Mouse (Mus musculus): ENCODE measurements at regions not wholly inside any gene's neighbourhood (a gene's known extent, or its start where the extent isn't known, plus 50 kb on each side); places are given as distances from the start of the nearest gene placed in this dataset.
A peak's percentile ranks its signal among the peaks of the same experiment; 100 is the strongest.

DNA sequence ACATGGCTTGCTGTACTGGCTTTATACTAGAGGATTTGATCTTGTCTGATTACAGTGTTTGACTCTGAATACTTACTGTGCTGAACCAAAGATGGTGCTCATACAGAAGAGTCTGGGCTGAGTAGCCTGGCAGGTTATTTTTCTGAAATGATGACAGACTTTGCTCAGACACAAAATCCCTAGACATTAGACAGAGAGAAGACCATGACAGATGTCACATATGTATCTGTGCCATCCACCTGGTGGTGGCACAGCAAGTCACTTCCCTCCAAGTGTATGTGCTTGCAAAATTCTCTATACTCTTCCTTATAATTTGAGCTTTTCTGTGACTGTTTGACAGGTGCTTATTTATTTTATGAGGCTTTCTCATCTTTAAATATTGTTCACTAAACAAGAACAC is 80.7 kb downstream of the Gm7361 start:
- no peak for DNase-seq (ENCODE audit: low read depth, low spot score)

GRCm38 (mm10) chr5:26339266-26339665 is 81.8 kb downstream of the Gm7361 start:
- no peak for DNase-seq (ENCODE audit: low read depth, low spot score)

- DNase-seq (ENCODE audit: low read depth, low spot score), result no peak
These were observed 97.7 kb downstream of the Gm7361 start for GRCm38 (mm10) chr5:26355156-26355555.

DNA sequence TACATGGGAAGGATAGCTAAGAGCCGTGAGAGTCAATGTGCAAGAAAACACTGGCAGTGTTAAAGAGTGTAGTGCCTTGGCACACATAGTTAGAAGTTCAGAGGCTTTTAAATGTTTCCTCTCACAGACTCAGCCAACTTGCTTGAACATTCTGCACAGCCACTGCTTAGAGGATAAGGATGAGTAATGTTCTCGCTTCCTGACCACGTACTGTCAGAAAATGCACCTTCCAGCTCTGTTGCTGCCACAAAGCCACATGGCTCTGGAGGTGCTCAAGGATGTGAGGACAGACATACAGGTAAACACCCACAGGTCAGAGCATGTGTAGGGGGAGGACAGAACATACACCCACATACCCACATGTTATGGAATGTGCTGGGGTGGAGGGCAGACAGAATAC is 101.6 kb downstream of the Gm7361 start:
- no peak for DNase-seq (ENCODE audit: low read depth, low spot score)

- no peak for DNase-seq (ENCODE audit: low read depth, low spot score)
These were observed 116.9 kb downstream of the Gm7361 start for GRCm38 (mm10) chr5:26374175-26374984.

DNA sequence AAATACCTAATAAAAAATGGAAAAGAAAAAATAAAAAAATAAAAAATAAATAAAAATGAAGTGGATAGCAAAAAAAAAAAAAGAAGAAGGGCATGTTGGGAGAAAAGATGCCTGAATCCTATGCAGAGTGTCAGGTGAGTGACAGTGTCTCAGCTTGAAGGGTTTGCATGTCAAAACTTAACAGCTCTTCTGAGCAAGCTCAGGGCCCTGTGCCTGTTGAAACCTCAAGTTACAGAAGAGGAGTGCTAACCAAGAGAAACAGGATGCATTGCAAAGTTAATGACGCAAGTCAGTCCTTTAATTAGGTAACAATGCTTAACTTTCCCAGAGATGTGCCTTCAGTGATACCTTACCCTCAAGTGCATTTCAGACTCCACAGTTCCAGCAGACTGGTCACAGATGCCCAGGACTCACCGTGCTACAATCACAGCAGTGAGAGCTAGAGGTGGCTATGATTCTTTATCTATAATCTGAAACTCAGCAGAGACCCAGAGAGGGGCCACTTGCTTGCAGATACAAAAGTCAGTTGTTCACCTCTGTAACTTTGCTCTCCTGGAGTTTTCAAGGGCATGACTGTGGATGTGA is 149.7 kb downstream of the Gm7361 start:
- DNase-seq (ENCODE audit: low read depth, low spot score), result no peak

GRCm38 (mm10) chr5:26413185-26413584 is 155.7 kb downstream of the Gm7361 start:
- no peak for DNase-seq (ENCODE audit: low read depth, low spot score)

GRCm38 (mm10) chr5:26444331-26445200 is 187.1 kb downstream of the Gm7361 start:
- DNase-seq (ENCODE audit: low read depth, low spot score), result no peak

- no peak for DNase-seq (ENCODE audit: low read depth, low spot score)
These were observed 193.8 kb downstream of the Gm7361 start for GRCm38 (mm10) chr5:26451306-26451705.

- DNase-seq (ENCODE audit: low read depth, low spot score), result no peak
These were observed 200.1 kb downstream of the Gm7361 start for GRCm38 (mm10) chr5:26457627-26458026.

- DNase-seq (ENCODE audit: low read depth, low spot score), result no peak
These were observed 209.2 kb downstream of the Gm7361 start for GRCm38 (mm10) chr5:26466666-26467065.

DNA sequence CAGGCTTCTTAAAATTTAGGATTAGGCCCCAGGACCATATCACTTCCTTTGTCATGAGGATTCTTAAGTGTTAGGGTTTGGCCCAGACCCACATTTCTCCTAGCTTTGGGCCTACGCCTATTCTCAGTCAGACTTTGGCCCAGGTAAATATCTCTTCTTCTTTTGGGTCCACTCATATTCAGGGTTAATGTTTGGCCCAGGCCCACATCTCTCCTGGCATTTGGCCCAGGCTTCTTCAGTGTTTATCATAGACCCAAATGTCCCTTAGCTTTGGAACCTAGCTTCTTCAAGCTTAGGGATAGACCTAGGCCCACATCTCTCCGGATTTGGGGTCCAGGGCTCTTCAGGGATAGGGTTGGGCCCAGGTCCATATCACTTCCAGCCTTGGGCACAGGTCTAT is 228.2 kb downstream of the Gm7361 start:
- DNase-seq (ENCODE audit: low read depth, low spot score), result no peak

DNA sequence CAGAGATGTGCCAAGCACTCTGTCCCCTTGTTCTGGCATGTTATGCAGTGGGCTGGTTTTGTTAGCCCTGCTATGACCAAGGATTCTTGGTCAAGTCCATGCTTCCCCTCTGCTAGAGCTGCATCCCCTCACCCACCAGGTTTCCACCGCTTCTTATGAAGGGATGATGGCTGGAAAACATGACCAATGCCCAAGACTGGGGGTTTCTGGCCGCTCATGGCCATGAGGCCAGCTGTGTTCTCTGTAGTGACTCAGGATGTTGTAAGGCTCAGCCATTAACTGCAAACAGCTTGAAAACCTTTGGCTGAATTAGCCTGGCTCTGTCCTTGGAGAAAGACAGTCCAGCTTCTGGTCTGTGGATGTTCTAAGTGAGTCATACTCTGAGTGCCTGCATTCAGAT is 236.5 kb downstream of the Gm7361 start:
- DNase-seq (ENCODE audit: low read depth, low spot score), result no peak

DNA sequence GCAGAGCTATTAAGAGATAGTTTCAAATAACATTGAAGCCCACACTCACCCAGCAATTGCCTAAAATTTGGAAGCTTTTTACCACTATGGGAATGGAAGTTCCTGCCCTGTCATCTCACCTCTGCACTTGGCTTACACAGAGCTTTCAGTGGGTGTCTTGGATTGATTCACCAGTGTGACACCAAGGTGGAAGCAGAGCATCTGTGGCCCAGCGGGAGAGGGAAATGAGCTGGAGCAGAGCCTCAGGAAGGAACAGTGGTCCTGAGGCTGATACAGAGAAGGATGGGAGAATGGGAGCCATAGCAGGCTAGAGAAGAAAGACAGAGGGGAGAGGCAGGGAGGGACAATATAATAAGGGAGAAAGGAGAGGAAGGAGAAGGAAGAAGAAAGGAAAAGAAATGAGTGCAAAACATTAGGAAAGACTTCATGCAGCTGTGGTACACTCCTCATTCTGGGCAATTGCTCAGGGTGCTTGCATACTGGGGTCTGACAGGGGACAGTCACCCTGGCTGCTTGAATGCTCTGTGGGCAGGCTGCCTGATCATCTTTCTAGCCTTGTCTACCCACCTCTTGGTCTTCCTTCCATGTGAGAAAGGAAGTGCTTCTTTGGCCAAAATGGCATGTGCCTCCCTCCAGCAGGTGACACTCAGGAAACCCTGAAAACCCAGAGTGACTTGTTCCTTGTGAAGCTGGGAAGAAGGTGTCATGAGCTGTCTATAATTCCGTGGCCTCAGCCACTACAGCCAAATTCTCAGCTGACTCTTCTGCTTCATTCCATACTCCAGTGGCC is 240.3 kb downstream of the Gm7361 start:
- DNase-seq (ENCODE audit: low read depth, low spot score), result no peak

GRCm38 (mm10) chr5:26509525-26510168 is 252.2 kb downstream of the Gm7361 start:
- no peak for DNase-seq (ENCODE audit: low read depth, low spot score)

DNA sequence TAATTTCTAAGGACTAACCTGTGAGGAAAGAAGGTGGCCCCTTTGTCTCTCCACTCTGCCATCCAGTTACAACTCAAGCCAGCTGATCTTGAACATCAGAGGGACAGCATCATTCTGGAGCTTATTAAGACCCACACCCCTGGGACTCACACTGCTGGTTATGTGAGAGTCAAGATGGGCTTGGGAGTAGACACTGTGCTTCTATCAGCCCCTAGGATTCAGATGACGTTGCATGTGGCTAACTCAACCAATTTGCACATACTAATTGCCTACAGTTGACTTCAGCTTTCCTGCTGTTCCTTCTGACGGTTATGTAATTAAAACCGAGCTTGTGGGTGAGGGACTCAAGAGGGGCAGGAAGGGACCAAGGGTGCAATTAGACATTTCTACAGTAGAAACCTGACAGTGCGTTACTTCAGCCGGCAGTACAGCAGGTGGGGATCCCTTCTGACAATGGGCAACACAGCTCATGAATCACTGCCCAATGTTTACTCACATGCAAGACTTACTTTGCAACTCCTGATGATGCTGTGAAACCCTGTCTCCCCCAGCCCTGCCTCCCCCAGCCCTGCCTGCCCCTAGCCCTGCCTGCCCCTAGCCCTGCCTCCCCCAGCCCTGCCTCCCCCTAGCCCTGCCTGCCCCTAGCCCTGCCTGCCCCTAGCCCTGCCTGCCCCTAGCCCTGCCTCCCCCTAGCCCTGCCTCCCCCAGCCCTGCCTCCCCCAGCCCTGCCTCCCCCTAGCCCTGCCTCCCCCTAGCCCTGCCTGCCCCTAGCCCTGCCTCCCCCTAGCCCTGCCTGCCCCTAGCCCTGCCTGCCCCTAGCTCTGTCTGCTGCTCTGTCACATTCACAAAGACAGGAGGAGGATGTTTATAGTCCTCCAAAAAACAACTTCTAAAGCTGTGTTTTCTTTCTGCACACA is 255.8 kb downstream of the Gm7361 start:
- no peak for DNase-seq (ENCODE audit: low read depth, low spot score)

DNA sequence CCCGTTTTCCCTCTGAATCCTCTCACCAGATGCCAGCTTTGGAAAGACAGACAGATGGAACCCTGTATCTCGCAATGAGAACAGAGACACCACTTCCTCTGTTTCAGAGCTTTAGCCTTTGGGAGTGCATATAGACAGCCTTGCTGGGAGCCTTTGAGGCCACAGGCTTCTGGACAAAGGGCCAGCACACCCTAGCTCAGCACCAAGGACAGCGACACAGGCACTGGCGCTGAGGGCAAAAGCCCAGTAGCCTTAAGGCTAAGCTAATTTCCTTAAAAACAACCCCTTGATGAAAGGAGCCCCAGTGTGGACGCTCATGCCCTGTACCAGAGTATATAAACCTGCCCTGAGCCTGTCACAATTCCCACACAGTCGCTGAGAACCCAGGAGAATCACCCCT is 278.1 kb downstream of the Gm7361 start:
- peak; percentile 74 for DNase-seq (ENCODE audit: low read depth, low spot score)

DNA sequence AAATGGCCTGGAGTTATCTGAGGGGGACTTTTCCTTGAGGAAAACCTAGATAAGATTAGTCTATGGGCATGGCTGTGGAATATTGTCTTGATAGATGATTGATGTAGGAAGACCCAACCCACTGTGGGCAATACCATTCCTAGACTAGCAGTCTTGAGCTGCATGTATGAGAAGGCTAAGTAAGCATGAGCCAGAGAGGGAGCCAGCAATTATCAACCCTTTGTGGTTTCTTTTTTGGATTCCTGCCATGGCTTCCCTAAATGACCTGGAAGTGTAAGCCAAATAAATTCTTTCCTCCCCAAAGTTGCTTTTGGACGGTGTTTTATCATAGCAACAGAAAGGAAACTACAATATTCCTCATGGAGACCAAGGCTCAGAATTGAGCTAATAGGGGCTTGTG is 253.7 kb upstream of the Dpp6 start:
- DNase-seq (ENCODE audit: low read depth, low spot score), result no peak

GRCm38 (mm10) chr5:26564056-26564455 is 252.9 kb upstream of the Dpp6 start:
- no peak for DNase-seq (ENCODE audit: low read depth, low spot score)

- DNase-seq (ENCODE audit: low read depth, low spot score), result peak; percentile 8
These were observed 244.3 kb upstream of the Dpp6 start for GRCm38 (mm10) chr5:26572691-26573191.
